Mouse (Mus musculus) left cerebral cortex, postnatal 10 days (tissue): ENCODE data around the gene Lipe. TPM values are rescaled to one million over a fixed set of nuclear protein-coding genes. Genes with fewer than 3 reads are reported as not detected.
A peak's percentile ranks its signal among the peaks of the same experiment; 100 is the strongest.

Experiments
- DNase-seq, 2 experiments: peaks; one replicate each; pipeline ENCODE4 v3.0.0; 2021 to 2022; ENCODE audit warnings: low spot score in 2 of 2, mixed read lengths in 1 of 2; ENCODE audit errors: extremely low spot score in 1 of 2
- intact Hi-C: fragments of 180-260 bp; cut with DNase I; formaldehyde crosslinking; loops from one replicate; pipeline ENCODE4 v1.15.1; 2025
- total RNA-seq, 2 experiments: library from RNA; stranded (reverse); gene quantifications; 2 replicates each; pipeline ENCODE4 v1.2.3; 2021

Gene Lipe
- total RNA-seq, 2 experiments from 2014 or later: 6.9 to 7.8 TPM

- intact Hi-C loops: loop anchor here (5.0 kb wide), 1 partner anchor 60 kb away; the partner anchor contains the start of gene Megf8
- peak in 1 of 2 experiments; percentile 24 for DNase-seq
Observed at GRCm38 (mm10) chr7:25377100-25377700, 21.3 kb downstream of the Lipe start.

- intact Hi-C loops: loop anchor here (5.0 kb wide), 1 partner anchor 59 kb away; the partner anchor contains the start of gene Megf8
- DNase-seq: peak; percentile 89 to 90
Observed at GRCm38 (mm10) chr7:25376556-25376955, 22.0 kb downstream of the Lipe start.

GRCm38 (mm10) chr7:25372441-25372840 lies 26.1 kb downstream of the Lipe start:
- peak in 1 of 2 experiments; percentile 23 for DNase-seq
- intact Hi-C loops: no loop called here

- intact Hi-C loops: no loop called here
- peak in 1 of 2 experiments; percentile 18 for DNase-seq
Observed at GRCm38 (mm10) chr7:25369058-25369749, 29.3 kb downstream of the Lipe start, which contains the start of gene Cnfn. TSS of gene Cnfn (minus strand) at chr7:25369724.

- peak in 1 of 2 experiments; percentile 22 for DNase-seq
Observed at GRCm38 (mm10) chr7:25368333-25368732, 30.2 kb downstream of the Lipe start.

GRCm38 (mm10) chr7:25367632-25368293 lies 30.7 kb downstream of the Lipe start:
- DNase-seq: peak in 1 of 2 experiments; percentile 48
- intact Hi-C loops: no loop called here

More at GRCm38 (mm10) chr7:25368333-25368732, 30.2 kb downstream of the Lipe start:
- intact Hi-C loops: no loop called here

- peak in 1 of 2 experiments; percentile 43 for DNase-seq
- intact Hi-C loops: no loop called here
Observed at GRCm38 (mm10) chr7:25365937-25366625, 32.4 kb downstream of the Lipe start.

- peak in 1 of 2 experiments; percentile 44 for DNase-seq
- intact Hi-C loops: no loop called here
Observed at GRCm38 (mm10) chr7:25363632-25364031, 34.9 kb downstream of the Lipe start.

GRCm38 (mm10) chr7:25363151-25363550 lies 35.4 kb downstream of the Lipe start:
- intact Hi-C loops: no loop called here
- DNase-seq: peak in 1 of 2 experiments; percentile 55

GRCm38 (mm10) chr7:25358721-25359206 lies 39.7 kb downstream of the Lipe start:
- DNase-seq: no peak
- intact Hi-C loops: no loop called here

- intact Hi-C loops: no loop called here
- DNase-seq: no peak
Observed at GRCm38 (mm10) chr7:25348861-25349260, 49.6 kb downstream of the Lipe start.

- intact Hi-C loops: no loop called here
- DNase-seq: peak; percentile 42 to 53
Observed at GRCm38 (mm10) chr7:25341000-25341784, 57.3 kb downstream of the Lipe start.

- intact Hi-C loops: no loop called here
- DNase-seq: no peak
Observed at GRCm38 (mm10) chr7:25339329-25339728, 59.2 kb downstream of the Lipe start.

GRCm38 (mm10) chr7:25334472-25334871 lies 64.0 kb downstream of the Lipe start:
- no peak for DNase-seq
- intact Hi-C loops: no loop called here

- intact Hi-C loops: no loop called here
- peak; percentile 37 to 85 for DNase-seq
Observed at GRCm38 (mm10) chr7:25333596-25334307, 64.8 kb downstream of the Lipe start.
